ENCODE assay signal across 18 mouse cellular contexts in the genomic region with DNA sequence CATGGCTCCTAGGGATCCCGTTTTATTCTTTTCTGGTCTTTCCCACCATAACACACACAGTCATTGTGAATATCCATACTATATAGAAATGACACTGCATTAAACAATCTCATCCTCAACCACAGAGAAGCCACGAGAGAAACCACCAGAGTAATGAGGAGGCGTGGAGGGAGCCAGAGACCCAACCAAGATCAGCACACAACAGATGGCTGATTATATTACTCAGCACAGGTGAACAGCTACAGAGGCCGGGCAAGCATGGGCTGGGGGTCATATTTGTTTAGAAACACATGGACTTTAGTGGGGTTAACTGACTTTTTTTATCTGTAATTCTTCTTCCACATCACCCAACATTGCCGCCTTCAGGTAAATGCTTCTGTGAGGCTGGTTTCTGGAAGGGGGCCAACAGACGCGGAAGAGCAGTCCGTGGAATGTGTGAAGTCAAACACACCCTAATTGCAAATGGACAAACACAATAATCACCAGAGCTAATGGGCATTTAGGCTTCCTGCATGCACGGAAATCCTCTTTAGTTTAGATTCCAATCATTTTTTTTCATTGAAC.
DNase-seq lines count a peak whose midpoint lies in the region; ATAC-seq and TF ChIP-seq lines count a peak whose summit lies in the region.
"Had no signal": no experiment of that assay in that cellular context is flagged by ENCODE, and none has a peak within 500 bp of the region (broad histone marks: within the 10 kb centered on the region; RNA-seq: fewer than 3 reads in every experiment).

No protein-coding gene starts in this region.

- TF ChIP-seq POLR2A in kidney, adult 2 months (IDR thresholded peaks at IDR 0.05; ENCODE audit: low read depth, low read length) = no peak

- no peak for ATAC-seq in Patski
- no peak for ATAC-seq in CD4-positive, CD25-positive, alpha-beta regulatory T cell, adult 4 months
- ATAC-seq: intestine, embryonic 15.5 days had no signal

- in situ Hi-C loops in Patski (cut with MboI; ENCODE audit: low pct_unique_long_range_greater_than_20kb) = no loop called here

- no peaks in the 10 kb centered on the region for H3K27me3 ChIP-seq in kidney, adult 2 months (replicated peaks; ENCODE audit: control insufficient read depth, insufficient read depth, low read length)
- H3K27me3 ChIP-seq in Patski = no peaks in the 10 kb centered on the region
- H3K27me3 ChIP-seq: embryonic facial prominence, embryonic 15.5 days; hindbrain, embryonic 13.5 days; intestine, embryonic 15.5 days; lung, embryonic 15.5 days; stomach, embryonic 15.5 days had no signal

- CTCF ChIA-PET in Patski (lab: Charles Lee) = interaction anchor here (1.3 kb wide), 1 partner anchor 13 kb away, joined by 3 read pairs; no protein-coding TSS in a partner anchor

- no peak overlapping the region for H3K27ac ChIP-seq in kidney, adult 2 months (ENCODE audit: insufficient read depth, low read depth, low read length)
- H3K27ac ChIP-seq: embryonic facial prominence, embryonic 15.5 days; forebrain, embryonic 10.5 days; hindbrain, embryonic 13.5 days; intestine, embryonic 15.5 days; limb, embryonic 10.5 days; lung, embryonic 15.5 days; stomach, embryonic 15.5 days had no signal

- POLR2A ChIA-PET in Patski (lab: Charles Lee) = interaction anchor here (0.5 kb wide), 1 partner anchor 124 kb away, joined by 6 read pairs; no protein-coding TSS in a partner anchor

- DNase-seq in kidney, adult 2 months = peak; percentile 11
- no peak for DNase-seq in kidney, adult 11 months
- DNase-seq in Patski (ENCODE audit: low read depth, low spot score) = no peak
- DNase-seq in cerebellum, adult 8-10 months = peak; percentile 52
- peak; percentile 5 for DNase-seq in lung, postnatal 10 days
- no peak for DNase-seq in heart, postnatal 36 days
- DNase-seq in frontal cortex, postnatal 14 days (ENCODE audit: low spot score in 2 of 2) = no peak
- DNase-seq: adrenal gland, adult 8-10 months; B cell, adult 2 months; gastrocnemius, postnatal 36 days had no signal

- no peaks in the 10 kb centered on the region for H3K36me3 ChIP-seq in kidney, adult 2 months (ENCODE audit: control insufficient read depth, insufficient read depth, low read length)
- H3K36me3 ChIP-seq: embryonic facial prominence, embryonic 15.5 days; forebrain, embryonic 10.5 days; hindbrain, embryonic 13.5 days; intestine, embryonic 15.5 days; limb, embryonic 10.5 days; lung, embryonic 15.5 days; stomach, embryonic 15.5 days had no signal

- H3K4me1 ChIP-seq in kidney, adult 2 months (ENCODE audit: control insufficient read depth, insufficient read depth, low read length) = no peaks in the 10 kb centered on the region
- H3K4me1 ChIP-seq: intestine, embryonic 15.5 days; stomach, embryonic 15.5 days had no signal

- H3K4me3 ChIP-seq in kidney, adult 2 months (ENCODE audit: insufficient read depth, low read depth, low read length) = no peak overlapping the region
- H3K4me3 ChIP-seq: embryonic facial prominence, embryonic 15.5 days; forebrain, embryonic 10.5 days; hindbrain, embryonic 13.5 days; intestine, embryonic 15.5 days; limb, embryonic 10.5 days; lung, embryonic 15.5 days; stomach, embryonic 15.5 days had no signal

- intact Hi-C loops in heart, postnatal 36 days (cut with DNase I) = no loop called here

- 52% methylated on average over 9 of the region's 9 CpGs for WGBS in kidney, adult 2 months

- TF ChIP-seq CTCF in kidney, adult 2 months (conservative IDR thresholded peaks at IDR 0.05; ENCODE audit: insufficient read depth, insufficient read length, low read depth, low read length) = no peak
- peak; percentile 7 for TF ChIP-seq CTCF in Patski (IDR thresholded peaks at IDR 0.05)

Comparison
In these comparisons a context has a peak if more than half of its experiments do, and no peak if none do; other contexts are left out.
1. DNase-seq: peak in kidney, adult 2 months (single experiment), cerebellum, adult 8-10 months (single experiment) and lung, postnatal 10 days (single experiment); none in kidney, adult 11 months (single experiment), Patski (single experiment), heart, postnatal 36 days (0 of 2) and frontal cortex, postnatal 14 days (0 of 2).